Mouse (Mus musculus) myocyte (in vitro differentiated cells): Measurements from ENCODE around the gene Adamts18. TPM values are rescaled to one million over a fixed set of nuclear protein-coding genes. Genes with fewer than 3 reads are reported as not detected.

Source experiments
- H3K27me3 ChIP-seq: one replicate; pipeline ENCODE4 v1.6.1; 2011; ENCODE audit not compliant: control insufficient read depth, insufficient read depth, insufficient read length
- H3K36me3 ChIP-seq: one replicate; pipeline ENCODE4 v1.6.1; 2011; ENCODE audit not compliant: control insufficient read depth, insufficient read depth
- H3K4me2 ChIP-seq: one replicate; pipeline ENCODE4 v1.6.1; 2011; ENCODE audit warnings: low read depth, control low read depth
- H3K4me3 ChIP-seq: one replicate; pipeline ENCODE4 v1.5.1; 2011; ENCODE audit warnings: mild to moderate bottlenecking, control low read depth, moderate library complexity
- H3K79me2 ChIP-seq: one replicate; pipeline ENCODE4 v1.6.1; 2011; ENCODE audit not compliant: control insufficient read depth, insufficient read depth
- H3ac ChIP-seq: one replicate; pipeline ENCODE4 v1.6.1; 2011; ENCODE audit not compliant: control insufficient read depth, insufficient read length
- CEBPB ChIP-seq: IDR thresholded peaks from 2 replicates; pipeline ENCODE4 v1.6.1; 2011; ENCODE audit warnings: mild to moderate bottlenecking, moderate library complexity; ENCODE audit not compliant: poor library complexity, insufficient read depth, severe bottlenecking
- E2F4 ChIP-seq: IDR thresholded peaks from one replicate; pipeline ENCODE4 v1.6.1; 2011; ENCODE audit warnings: mild to moderate bottlenecking, control low read depth, moderate library complexity; ENCODE audit not compliant: insufficient read depth
- MAX ChIP-seq: IDR thresholded peaks from one replicate; pipeline ENCODE4 v1.6.1; 2011; ENCODE audit warnings: low read depth, mild to moderate bottlenecking, control low read depth
- MYOD1 ChIP-seq, 3 experiments: IDR thresholded peaks; one replicate each; pipeline ENCODE4 v1.6.1; 2011; ENCODE audit warnings: control low read depth in 2 of 3, low read depth in 2 of 3, mild to moderate bottlenecking in 2 of 3, moderate library complexity in 1 of 3; ENCODE audit not compliant: insufficient read length in 2 of 3, control insufficient read depth in 1 of 3
- MYOG ChIP-seq, 3 experiments: IDR thresholded peaks; one replicate each; pipeline ENCODE4 v1.6.1; 2011; ENCODE audit warnings: control low read depth in 2 of 3, low read depth in 2 of 3, mild to moderate bottlenecking in 2 of 3; ENCODE audit not compliant: insufficient read length in 2 of 3, control insufficient read depth in 1 of 3, insufficient read depth in 1 of 3
- POLR2A ChIP-seq: IDR thresholded peaks from one replicate; pipeline ENCODE4 v1.6.1; 2011; ENCODE audit warnings: low read depth, mild to moderate bottlenecking, control low read depth, moderate library complexity; ENCODE audit not compliant: insufficient read length
- POLR2AphosphoS2 ChIP-seq: IDR thresholded peaks from one replicate; pipeline ENCODE4 v1.6.1; 2011; ENCODE audit warnings: low read depth, control low read depth; ENCODE audit not compliant: insufficient read length
- REST ChIP-seq: IDR thresholded peaks from one replicate; pipeline ENCODE4 v1.6.1; 2011; ENCODE audit warnings: mild to moderate bottlenecking, control low read depth, moderate library complexity; ENCODE audit not compliant: insufficient read depth, insufficient read length
- SRF ChIP-seq: IDR thresholded peaks from one replicate; pipeline ENCODE4 v1.6.1; 2011; ENCODE audit warnings: low read depth; ENCODE audit not compliant: control insufficient read depth, insufficient read length
- TCF12 ChIP-seq: IDR thresholded peaks from one replicate; pipeline ENCODE4 v1.6.1; 2011; ENCODE audit warnings: mild to moderate bottlenecking, control low read depth; ENCODE audit not compliant: poor library complexity, insufficient read depth, severe bottlenecking
- TCF3 ChIP-seq: IDR thresholded peaks from one replicate; pipeline ENCODE4 v1.6.1; 2011; ENCODE audit warnings: low read depth, control low read depth; ENCODE audit not compliant: insufficient read length
- USF1 ChIP-seq: IDR thresholded peaks from one replicate; pipeline ENCODE4 v1.6.1; 2011; ENCODE audit warnings: low read depth, mild to moderate bottlenecking, control low read depth, moderate library complexity
- polyA plus RNA-seq: library from polyadenylated mRNA; unstranded; fragments of >200 nt; fragmentation: generic; extraction: Trizol; gene quantifications from one replicate; pipeline ENCODE4 v1.2.1, GENCODE M21; 2012; ENCODE audit warnings: missing spikeins

The Adamts18 gene
- polyA plus RNA-seq, 1 experiment: not detected

- TF ChIP-seq E2F4 (no peak), USF1 (no peak), TCF3 (no peak), CEBPB (no peak), MYOG (IDR thresholded peaks at IDR 0.05; ENCODE audit: control insufficient read depth in 1 of 3, insufficient read depth in 1 of 3, insufficient read length in 2 of 3, low read depth in 2 of 3) (no peak), POLR2A (no peak), REST (no peak), TCF12 (no peak)
- Histone ChIP-seq H3K27me3 (no peaks in the 10 kb centered on the region), H3K4me2 (no peak overlapping the region), H3K79me2 (no peaks in the 10 kb centered on the region), H3ac (no peak overlapping the region), H3K4me3 (no peak overlapping the region), H3K36me3 (no peaks in the 10 kb centered on the region)
Observed at GRCm38 (mm10) chr8:113865326-113866093, 17.0 kb upstream of the Adamts18 start.

GRCm38 (mm10) chr8:113859890-113860683, 11.5 kb upstream of the Adamts18 start:
- Histone ChIP-seq H3K27me3 (no peaks in the 10 kb centered on the region), H3K79me2 (no peaks in the 10 kb centered on the region), H3K36me3 (no peaks in the 10 kb centered on the region), H3K4me2 (no peak overlapping the region), H3ac (no peak overlapping the region), H3K4me3 (no peak overlapping the region)
- TF ChIP-seq E2F4: no peak
- no peak for TF ChIP-seq TCF3
- TF ChIP-seq REST: no peak
- TF ChIP-seq TCF12: no peak
- no peak for TF ChIP-seq SRF
- TF ChIP-seq USF1: no peak
- no peak for TF ChIP-seq MYOG (IDR thresholded peaks at IDR 0.05; ENCODE audit: control insufficient read depth in 1 of 3, insufficient read depth in 1 of 3, insufficient read length in 2 of 3, low read depth in 2 of 3)
- no peak for TF ChIP-seq POLR2A
- no peak for TF ChIP-seq CEBPB
- no peak for TF ChIP-seq MYOD1 (IDR thresholded peaks at IDR 0.05; ENCODE audit: control insufficient read depth in 1 of 3, insufficient read length in 2 of 3, low read depth in 2 of 3)
- TF ChIP-seq POLR2AphosphoS2: no peak
- no peak for TF ChIP-seq MAX

- no peak overlapping the region for H3K4me3 ChIP-seq
- no peaks in the 10 kb centered on the region for H3K36me3 ChIP-seq
- no peaks in the 10 kb centered on the region for H3K27me3 ChIP-seq
- no peak overlapping the region for H3K4me2 ChIP-seq
- H3K79me2 ChIP-seq: no peaks in the 10 kb centered on the region
- TF ChIP-seq MYOD1 (IDR thresholded peaks at IDR 0.05; ENCODE audit: control insufficient read depth in 1 of 3, insufficient read length in 2 of 3, low read depth in 2 of 3) (no peak), CEBPB (no peak), POLR2AphosphoS2 (no peak), TCF3 (no peak), MAX (no peak), MYOG (IDR thresholded peaks at IDR 0.05; ENCODE audit: control insufficient read depth in 1 of 3, insufficient read depth in 1 of 3, insufficient read length in 2 of 3, low read depth in 2 of 3) (no peak), REST (no peak), E2F4 (no peak), POLR2A (no peak), USF1 (no peak), SRF (no peak), TCF12 (no peak)
- H3ac ChIP-seq: no peak overlapping the region
Observed at GRCm38 (mm10) chr8:113858801-113859200, 10.3 kb upstream of the Adamts18 start.

- Histone ChIP-seq H3K79me2 (no peaks in the 10 kb centered on the region), H3K27me3 (no peaks in the 10 kb centered on the region), H3K36me3 (no peaks in the 10 kb centered on the region), H3ac (no peak overlapping the region), H3K4me3 (no peak overlapping the region), H3K4me2 (no peak overlapping the region)
- no peak for TF ChIP-seq MAX
Observed at GRCm38 (mm10) chr8:113854622-113855293, 6.2 kb upstream of the Adamts18 start.

- no peak overlapping the region for H3K4me2 ChIP-seq
- no peaks in the 10 kb centered on the region for H3K36me3 ChIP-seq
- H3ac ChIP-seq: no peak overlapping the region
- no peaks in the 10 kb centered on the region for H3K79me2 ChIP-seq
- no peaks in the 10 kb centered on the region for H3K27me3 ChIP-seq
- H3K4me3 ChIP-seq: no peak overlapping the region
- TF ChIP-seq E2F4: no peak
- no peak for TF ChIP-seq TCF3
- TF ChIP-seq TCF12: no peak
- no peak for TF ChIP-seq USF1
- TF ChIP-seq CEBPB: no peak
- no peak for TF ChIP-seq POLR2A
- no peak for TF ChIP-seq SRF
- no peak for TF ChIP-seq MYOG (IDR thresholded peaks at IDR 0.05; ENCODE audit: control insufficient read depth in 1 of 3, insufficient read depth in 1 of 3, insufficient read length in 2 of 3, low read depth in 2 of 3)
Observed at GRCm38 (mm10) chr8:113853714-113854113, 5.2 kb upstream of the Adamts18 start.
